Mouse (Mus musculus) midbrain, embryonic 14.5 days (tissue): ENCODE measurements around the gene Cib3. TPM values are rescaled to one million over a fixed set of nuclear protein-coding genes. Genes with fewer than 3 reads are reported as not detected.

Source experiments
- ATAC-seq: fragments of 200-750 bp; cut with Nextera tagmentation; 2 replicates; pipeline ENCODE4 v1.8.0; 2017; ENCODE audit warnings: moderate number of reproducible peaks, moderate library complexity; ENCODE audit not compliant: low FRiP score, low TSS enrichment
- DNase-seq: peaks from one replicate; pipeline ENCODE4 v3.0.0-alpha.2; 2015
- H3K27ac ChIP-seq: fragments of 300-500 bp; sonication (generic); replicated peaks from 2 replicates; pipeline ENCODE4 v1.5.1; 2014; ENCODE audit warnings: mild to moderate bottlenecking, low read depth, low read length, moderate library complexity
- H3K27me3 ChIP-seq: fragments of 300-500 bp; sonication (generic); 2 replicates; pipeline ENCODE4 v1.6.1; 2014; ENCODE audit warnings: low read length, control low read depth, mixed read lengths; ENCODE audit not compliant: control insufficient read depth, insufficient read depth
- H3K36me3 ChIP-seq: fragments of 300-500 bp; sonication (generic); 2 replicates; pipeline ENCODE4 v1.6.1; 2014; ENCODE audit warnings: low read length, control low read depth; ENCODE audit not compliant: control insufficient read depth, insufficient read depth
- H3K4me1 ChIP-seq: fragments of 300-500 bp; sonication (generic); 2 replicates; pipeline ENCODE4 v1.6.1; 2014; ENCODE audit warnings: mild to moderate bottlenecking, antibody characterized with exemption, low read length, control low read depth; ENCODE audit not compliant: control insufficient read depth, insufficient read depth
- H3K4me2 ChIP-seq: fragments of 300-500 bp; sonication (generic); 2 replicates; pipeline ENCODE4 v1.6.1; 2014; ENCODE audit warnings: mild to moderate bottlenecking, low read length, moderate library complexity
- H3K4me3 ChIP-seq: fragments of 300-500 bp; sonication (generic); replicated peaks from 2 replicates; pipeline ENCODE4 v1.5.1; 2014; ENCODE audit warnings: low read depth, low read length
- H3K9ac ChIP-seq: fragments of 300-500 bp; sonication (generic); replicated peaks from 2 replicates; pipeline ENCODE4 v1.6.1; 2014; ENCODE audit warnings: mild to moderate bottlenecking, low read length, moderate library complexity
- H3K9me3 ChIP-seq: fragments of 300-500 bp; sonication (generic); 2 replicates; pipeline ENCODE4 v1.6.1; 2016; ENCODE audit warnings: low read length, control low read depth, mixed read lengths; ENCODE audit not compliant: control insufficient read depth
- WGBS: fragments of 180-500 bp; shearing (Covaris S2); extraction: QIAGEN DNeasy Blood & Tissue Kit; methylation state at CpG from one replicate; pipeline ENCODE4 v1.1.7; 2014; 5-methylcytosine and 5-hydroxymethylcytosine counted together
- polyA plus RNA-seq: library from polyadenylated mRNA; unstranded; fragments of >200 nt; fragmentation: Nextera tagmentation; extraction: Ambion mirVana; gene quantifications from 2 replicates; pipeline ENCODE4 v1.2.1, GENCODE M21; 2014

The Cib3 gene
- polyA plus RNA-seq, 1 experiment from 2014 or later: not detected

GRCm38 (mm10) chr8:72190215-72190539 lies 22.5 kb downstream of the Cib3 start:
- no peak overlapping the region for H3K4me3 ChIP-seq
- no peak for ATAC-seq
- H3K27me3 ChIP-seq: no peaks in the 10 kb centered on the region
- no peaks in the 10 kb centered on the region for H3K36me3 ChIP-seq
- 83% methylated on average over 2 of the region's 2 CpGs for WGBS
- no peaks in the 10 kb centered on the region for H3K9me3 ChIP-seq
- no peak overlapping the region for H3K4me2 ChIP-seq
- no peak overlapping the region for H3K27ac ChIP-seq
- no peaks in the 10 kb centered on the region for H3K4me1 ChIP-seq
- DNase-seq: no peak
- no peak overlapping the region for H3K9ac ChIP-seq

DNA sequence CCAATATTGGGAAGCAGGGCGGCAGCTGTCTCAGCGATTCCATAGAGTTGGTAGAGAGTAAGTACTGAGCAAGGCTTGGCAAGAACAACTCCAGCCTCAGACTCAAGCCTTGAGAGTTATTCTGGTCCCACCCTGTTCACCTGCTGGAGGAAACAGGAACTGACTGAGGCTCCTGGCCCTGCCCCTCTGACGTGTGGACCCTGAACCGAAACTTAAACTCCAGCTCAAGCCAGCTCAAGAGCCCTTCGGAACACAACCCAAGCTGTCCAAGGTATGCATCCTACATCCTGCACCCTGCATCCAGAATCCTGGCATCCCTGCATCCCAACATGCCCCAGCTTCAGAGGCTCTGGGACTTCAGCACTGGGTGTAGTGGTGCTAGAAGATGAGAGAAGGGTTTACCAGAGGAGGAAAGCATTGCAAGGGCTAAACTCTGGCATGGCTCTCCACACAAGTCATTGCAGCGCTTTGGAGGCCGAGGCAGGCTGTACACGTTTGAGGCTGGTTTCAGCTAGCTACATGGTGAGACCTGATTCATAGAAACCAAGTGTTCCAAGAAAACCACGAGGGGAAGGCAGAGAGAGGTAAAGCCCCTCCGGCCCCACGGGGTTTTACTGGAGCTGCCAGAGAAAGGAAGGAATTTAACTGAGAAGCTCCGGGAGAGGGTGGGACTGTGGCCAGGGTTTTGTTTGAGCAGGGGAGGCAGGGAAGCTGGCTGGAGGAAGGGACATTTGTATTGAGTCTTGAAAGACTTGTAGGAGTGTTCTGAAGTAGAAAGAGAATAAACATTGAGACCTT lies 23.0 kb downstream of the Cib3 start, which contains the start of gene Hsh2d:
Gene Hsh2d, plus strand, starts transcription at position 222 of the 798 bp plus-strand sequence.
- Histone ChIP-seq H3K4me3 (no peak within 1 kb of the TSS), H3K9ac (no peak within 1 kb of the TSS), H3K4me2 (no peak within 1 kb of the TSS), H3K4me1 (no peaks in the 10 kb centered on the region), H3K36me3 (no peaks in the 10 kb centered on the region), H3K27me3 (no peaks in the 10 kb centered on the region), H3K9me3 (no peaks in the 10 kb centered on the region), H3K27ac (no peak within 1 kb of the TSS)
- no peak for ATAC-seq
- WGBS: 77% methylated on average over 12 of the region's 12 CpGs
- no peak for DNase-seq

DNA sequence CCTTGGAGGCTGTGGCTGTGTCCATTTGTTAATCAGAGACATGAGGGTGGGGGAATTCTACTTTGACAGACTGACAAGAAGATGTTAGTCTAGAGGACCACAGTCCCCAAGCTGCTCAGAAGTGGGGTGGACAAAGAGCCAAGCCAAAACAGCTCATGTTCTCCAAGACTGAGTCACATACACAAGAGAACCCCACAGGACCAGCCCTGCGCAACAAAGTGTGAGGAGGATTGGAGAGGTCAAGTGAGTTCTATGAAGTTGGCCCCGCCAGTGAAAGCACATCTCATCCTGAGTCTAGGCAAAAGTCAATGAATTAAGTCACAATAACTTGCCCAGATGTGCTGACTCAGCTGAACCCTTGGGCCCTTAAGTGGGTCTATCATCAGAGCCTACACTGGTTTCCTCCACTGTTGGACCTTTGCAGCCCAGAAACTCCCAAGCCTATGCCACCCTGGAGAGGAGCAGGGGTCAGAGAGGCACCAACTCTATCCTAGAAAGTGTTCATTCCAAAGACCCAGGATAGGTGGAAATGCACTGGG lies 24.8 kb downstream of the Cib3 start:
- ATAC-seq (no peak), DNase-seq (no peak)
- Histone ChIP-seq H3K9ac (no peak overlapping the region), H3K36me3 (no peaks in the 10 kb centered on the region), H3K9me3 (no peaks in the 10 kb centered on the region), H3K4me3 (no peak overlapping the region), H3K4me2 (no peak overlapping the region), H3K4me1 (no peaks in the 10 kb centered on the region), H3K27ac (no peak overlapping the region), H3K27me3 (no peaks in the 10 kb centered on the region)
- 79% methylated on average over 2 of the region's 2 CpGs for WGBS

GRCm38 (mm10) chr8:72183554-72184202 lies 29.0 kb downstream of the Cib3 start:
- no peaks in the 10 kb centered on the region for H3K9me3 ChIP-seq
- no peaks in the 10 kb centered on the region for H3K27me3 ChIP-seq
- H3K36me3 ChIP-seq: peaks cover 36% of the 10 kb centered on the region
- H3K27ac ChIP-seq: no peak overlapping the region
- DNase-seq (peak; percentile 16), ATAC-seq (no peak)
- H3K4me2 ChIP-seq: no peak overlapping the region
- no peak overlapping the region for H3K9ac ChIP-seq
- no peak overlapping the region for H3K4me3 ChIP-seq
- WGBS: 82% methylated on average over 2 of the region's 2 CpGs
- H3K4me1 ChIP-seq: no peaks in the 10 kb centered on the region

GRCm38 (mm10) chr8:72177346-72177925 lies 35.2 kb downstream of the Cib3 start:
- Histone ChIP-seq H3K9ac (no peak overlapping the region), H3K4me2 (no peak overlapping the region), H3K4me1 (no peaks in the 10 kb centered on the region), H3K4me3 (no peak overlapping the region), H3K27ac (no peak overlapping the region), H3K9me3 (no peaks in the 10 kb centered on the region), H3K27me3 (no peaks in the 10 kb centered on the region), H3K36me3 (peaks cover 98% of the 10 kb centered on the region)
- DNase-seq (peak; percentile 80), ATAC-seq (peak; percentile 68)
- WGBS: 59% methylated on average over 5 of the region's 5 CpGs

- DNase-seq: no peak
- Histone ChIP-seq H3K36me3 (peaks cover 68% of the 10 kb centered on the region), H3K4me1 (no peaks in the 10 kb centered on the region), H3K4me2 (no peak overlapping the region), H3K27me3 (no peaks in the 10 kb centered on the region), H3K27ac (no peak overlapping the region), H3K9ac (no peak overlapping the region), H3K9me3 (no peaks in the 10 kb centered on the region), H3K4me3 (no peak overlapping the region)
- no peak for ATAC-seq
- WGBS: 87% methylated on average over 3 of the region's 3 CpGs
These were observed 42.9 kb downstream of the Cib3 start for GRCm38 (mm10) chr8:72169681-72170249.

- WGBS: 95% methylated on average over 3 of the region's 3 CpGs
- Histone ChIP-seq H3K27me3 (no peaks in the 10 kb centered on the region), H3K27ac (no peak overlapping the region)
These were observed 43.5 kb downstream of the Cib3 start for GRCm38 (mm10) chr8:72169098-72169668.

GRCm38 (mm10) chr8:72162821-72163220 lies 49.8 kb downstream of the Cib3 start:
- Histone ChIP-seq H3K27ac (no peak overlapping the region), H3K27me3 (no peaks in the 10 kb centered on the region), H3K9ac (no peak overlapping the region), H3K9me3 (no peaks in the 10 kb centered on the region), H3K36me3 (peaks cover 8% of the 10 kb centered on the region), H3K4me1 (peaks cover 16% of the 10 kb centered on the region), H3K4me3 (peak overlapping the region; percentile 68; the same call in 1 of the 2 replicates), H3K4me2 (peak overlapping the region; percentile 89; the same call in 1 of the 2 replicates)
- ATAC-seq: no peak
- DNase-seq: no peak

More at GRCm38 (mm10) chr8:72169098-72169668, 43.5 kb downstream of the Cib3 start:
- Histone ChIP-seq H3K4me2 (no peak overlapping the region), H3K9ac (no peak overlapping the region), H3K4me1 (no peaks in the 10 kb centered on the region), H3K36me3 (peaks cover 68% of the 10 kb centered on the region), H3K4me3 (no peak overlapping the region), H3K9me3 (no peaks in the 10 kb centered on the region)
- no peak for DNase-seq
- no peak for ATAC-seq
